Mouse (Mus musculus): ENCODE data around the gene Grrp1. TPM values are rescaled to one million over a fixed set of nuclear protein-coding genes. Genes with fewer than 3 reads are reported as not detected.

Gene Grrp1
- total and polyA plus RNA-seq, 2 experiments from 2014 or later: 11.1 to 13.7 TPM

GRCm38 (mm10) chr4:134293692-134294163 is 39.8 kb upstream of the Grrp1 start:
- TF ChIP-seq CTCF (IDR thresholded peaks at IDR 0.05; ENCODE audit: low read depth): no peak
- Histone ChIP-seq H3K4me1 (ENCODE audit: insufficient read depth, low read length) (peaks cover 1% of the 10 kb centered on the region; the same call in 1 of the 2 replicates), H3K4me2 (ENCODE audit: low read depth, low read length) (no peak overlapping the region), H3K36me3 (ENCODE audit: insufficient read depth, low read length) (no peaks in the 10 kb centered on the region), H3K27ac (no peak overlapping the region), H3K9me3 (ENCODE audit: low read length) (no peaks in the 10 kb centered on the region), H3K4me3 (ENCODE audit: low read length) (no peak overlapping the region), H3K27me3 (ENCODE audit: insufficient read depth, low read length) (no peaks in the 10 kb centered on the region), H3K9ac (replicated peaks; ENCODE audit: low read length) (no peak overlapping the region)
- no peak for DNase-seq (ENCODE audit: low spot score)
- 71% methylated on average over 9 of the region's 9 CpGs for WGBS
- no peak for ATAC-seq

GRCm38 (mm10) chr4:134293061-134293691 is 39.3 kb upstream of the Grrp1 start:
- Histone ChIP-seq H3K4me1 (ENCODE audit: insufficient read depth, low read length) (peaks cover 7% of the 10 kb centered on the region; the same call in 1 of the 2 replicates), H3K4me2 (ENCODE audit: low read depth, low read length) (no peak overlapping the region), H3K4me3 (ENCODE audit: low read length) (no peak overlapping the region), H3K27ac (no peak overlapping the region), H3K27me3 (ENCODE audit: insufficient read depth, low read length) (no peaks in the 10 kb centered on the region), H3K9me3 (ENCODE audit: low read length) (no peaks in the 10 kb centered on the region), H3K36me3 (ENCODE audit: insufficient read depth, low read length) (no peaks in the 10 kb centered on the region), H3K9ac (replicated peaks; ENCODE audit: low read length) (no peak overlapping the region)
- no peak for TF ChIP-seq CTCF (IDR thresholded peaks at IDR 0.05; ENCODE audit: low read depth)
- 66% methylated on average over 18 of the region's 18 CpGs for WGBS
- DNase-seq (ENCODE audit: low spot score) (no peak), ATAC-seq (no peak)

- Histone ChIP-seq H3K36me3 (ENCODE audit: insufficient read depth, low read length) (no peaks in the 10 kb centered on the region), H3K27me3 (ENCODE audit: insufficient read depth, low read length) (no peaks in the 10 kb centered on the region), H3K27ac (no peak overlapping the region), H3K4me1 (ENCODE audit: insufficient read depth, low read length) (peaks cover 8% of the 10 kb centered on the region; the same call in 1 of the 2 replicates), H3K9ac (replicated peaks; ENCODE audit: low read length) (no peak overlapping the region), H3K4me2 (ENCODE audit: low read depth, low read length) (no peak overlapping the region), H3K4me3 (ENCODE audit: low read length) (no peak overlapping the region), H3K9me3 (ENCODE audit: low read length) (no peaks in the 10 kb centered on the region)
- ATAC-seq (no peak), DNase-seq (ENCODE audit: low spot score) (peak; percentile 83)
- WGBS: 19% methylated on average over 7 of the region's 7 CpGs
- peak; percentile 92 for TF ChIP-seq CTCF (IDR thresholded peaks at IDR 0.05; ENCODE audit: low read depth)
These were observed 38.2 kb upstream of the Grrp1 start for GRCm38 (mm10) chr4:134292067-134292466.

GRCm38 (mm10) chr4:134288397-134289256 is 34.7 kb upstream of the Grrp1 start:
- Histone ChIP-seq H3K9me3 (ENCODE audit: low read length) (no peaks in the 10 kb centered on the region), H3K9ac (replicated peaks; ENCODE audit: low read length) (peak overlapping the region; percentile 98), H3K4me3 (ENCODE audit: low read length) (peak overlapping the region; percentile 99), H3K36me3 (ENCODE audit: insufficient read depth, low read length) (peaks cover 8% of the 10 kb centered on the region), H3K4me1 (ENCODE audit: insufficient read depth, low read length) (peaks cover 8% of the 10 kb centered on the region; the same call in 1 of the 2 replicates), H3K27me3 (ENCODE audit: insufficient read depth, low read length) (no peaks in the 10 kb centered on the region), H3K27ac (peak overlapping the region; percentile 100), H3K4me2 (ENCODE audit: low read depth, low read length) (peak overlapping the region; percentile 66)
- ATAC-seq (no peak), DNase-seq (ENCODE audit: low spot score) (peak; percentile 13)
- 46% methylated on average over 11 of the region's 11 CpGs for WGBS
- TF ChIP-seq CTCF (IDR thresholded peaks at IDR 0.05; ENCODE audit: low read depth): no peak

- no peak for TF ChIP-seq CTCF (IDR thresholded peaks at IDR 0.05; ENCODE audit: low read depth)
- H3K36me3 ChIP-seq (ENCODE audit: insufficient read depth, low read length): peaks cover 15% of the 10 kb centered on the region
- peak within 1 kb of the TSS; percentile 100 for H3K27ac ChIP-seq
- H3K9me3 ChIP-seq (ENCODE audit: low read length): no peaks in the 10 kb centered on the region
- peak within 1 kb of the TSS; percentile 93 for H3K4me2 ChIP-seq (ENCODE audit: low read depth, low read length)
- ATAC-seq: peak; percentile 79
- DNase-seq (ENCODE audit: low spot score): peak; percentile 89
- H3K9ac ChIP-seq (replicated peaks; ENCODE audit: low read length): peak within 1 kb of the TSS; percentile 98
- 0% methylated on average over 39 of the region's 43 CpGs for WGBS
- H3K4me1 ChIP-seq (ENCODE audit: insufficient read depth, low read length): peaks cover 8% of the 10 kb centered on the region; the same call in 1 of the 2 replicates
- no peaks in the 10 kb centered on the region for H3K27me3 ChIP-seq (ENCODE audit: insufficient read depth, low read length)
- H3K4me3 ChIP-seq (ENCODE audit: low read length): peak within 1 kb of the TSS; percentile 99
These were observed 33.7 kb upstream of the Grrp1 start, which contains the start of gene Pdik1l for GRCm38 (mm10) chr4:134287575-134288025. Gene Pdik1l (minus strand): TSS chr4:134287895.

- DNase-seq (ENCODE audit: low spot score): peak; percentile 98
These were observed 33.3 kb upstream of the Grrp1 start for GRCm38 (mm10) chr4:134287168-134287564.

More at GRCm38 (mm10) chr4:134287168-134287564, 33.3 kb upstream of the Grrp1 start:
- H3K27me3 ChIP-seq (ENCODE audit: insufficient read depth, low read length): no peaks in the 10 kb centered on the region
- peak overlapping the region; percentile 93 for H3K4me2 ChIP-seq (ENCODE audit: low read depth, low read length)
- peaks cover 18% of the 10 kb centered on the region for H3K36me3 ChIP-seq (ENCODE audit: insufficient read depth, low read length)
- peak; percentile 95 for ATAC-seq
- H3K9me3 ChIP-seq (ENCODE audit: low read length): no peaks in the 10 kb centered on the region
- peak overlapping the region; percentile 98 for H3K9ac ChIP-seq (replicated peaks; ENCODE audit: low read length)
- peaks cover 8% of the 10 kb centered on the region; the same call in 1 of the 2 replicates for H3K4me1 ChIP-seq (ENCODE audit: insufficient read depth, low read length)
- peak overlapping the region; percentile 100 for H3K27ac ChIP-seq
- peak overlapping the region; percentile 99 for H3K4me3 ChIP-seq (ENCODE audit: low read length)
- 2% methylated on average over 52 of the region's 59 CpGs for WGBS
- no peak; the same call in 1 of the 2 replicates for TF ChIP-seq CTCF (IDR thresholded peaks at IDR 0.05; ENCODE audit: low read depth)
